Mouse (Mus musculus): ENCODE results near the gene Olfr1052.
"Not testable (repeated sequence)": the region's sequence is repeated elsewhere in the genome, so short reads cannot be mapped to it uniquely, and the experiment has no call there.

The Olfr1052 gene

GRCm38 (mm10) chr2:86292155-86292554, at the start of gene Olfr1052:
Olfr1052 (plus strand) TSS chr2:86292455.
- DNase-seq (ENCODE audit: low read depth, low spot score) = no peak

DNA sequence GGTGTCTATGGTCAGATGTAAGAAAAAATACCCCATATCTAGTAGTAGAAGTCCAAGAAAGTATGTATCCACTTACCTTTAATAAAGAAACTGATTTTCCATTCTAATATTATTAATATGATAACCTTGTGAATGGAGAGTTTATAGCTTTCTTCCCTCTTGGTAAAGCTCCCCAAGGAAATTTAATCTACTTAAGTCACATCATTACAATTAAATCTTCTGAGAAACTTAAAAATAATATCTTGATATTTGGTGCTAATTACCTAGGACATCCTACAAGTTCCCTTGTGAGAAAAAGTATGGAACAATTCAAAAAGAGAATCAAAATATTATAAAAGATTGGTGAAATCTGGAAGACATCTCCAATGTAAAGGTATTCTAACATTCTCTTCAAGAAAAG, 34.0 kb upstream of the Olfr1052 start, which contains the start of gene Olfr1049:
Gene Olfr1049 (minus strand): TSS at position 101 of the 400 bp plus-strand sequence.
- DNase-seq (ENCODE audit: low read depth, low spot score) = not testable (repeated sequence)

DNA sequence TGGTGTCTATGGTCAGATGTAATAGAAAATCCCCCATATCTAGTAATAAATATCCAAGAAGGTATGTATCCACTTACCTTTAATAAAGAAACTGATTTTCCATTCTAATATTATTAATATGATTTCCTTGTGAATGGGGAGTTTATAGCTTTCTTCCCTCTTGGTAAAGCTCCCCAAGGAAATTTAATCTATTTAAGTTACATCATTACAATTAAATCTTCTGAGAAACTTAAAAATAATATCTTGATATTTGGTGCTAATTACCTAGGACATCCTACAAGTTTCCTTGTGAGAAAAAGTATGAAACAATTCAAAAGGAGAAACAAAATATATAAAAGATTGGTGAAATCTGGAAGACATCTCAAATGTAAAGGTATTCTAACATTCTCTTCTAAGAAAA, 13.3 kb upstream of the Olfr1052 start, which contains the start of gene Olfr1051:
Gene Olfr1051 (minus strand): TSS at position 101 of the 400 bp plus-strand sequence.
- DNase-seq (ENCODE audit: low read depth, low spot score) = not testable (repeated sequence)

DNA sequence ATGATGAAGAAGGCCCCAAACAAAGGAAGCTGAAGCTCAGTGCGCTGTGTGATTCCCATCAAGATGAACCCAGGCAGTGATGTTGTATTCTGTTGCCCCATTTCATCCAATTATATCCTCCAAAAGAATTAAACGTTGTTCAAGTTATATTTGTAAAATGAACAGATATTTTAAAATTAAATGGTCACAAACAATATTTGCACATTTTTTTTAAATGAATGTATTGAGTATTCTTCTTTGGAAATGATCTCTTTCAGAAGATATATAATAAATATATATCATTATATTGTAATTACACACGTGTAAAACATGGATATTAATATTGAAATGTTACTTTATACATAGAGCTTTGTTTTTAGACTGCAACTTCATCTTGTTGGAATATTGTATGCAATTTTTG, 22.9 kb downstream of the Olfr1052 start, which contains the start of gene Olfr1053:
Gene Olfr1053 (minus strand): TSS at position 101 of the 400 bp plus-strand sequence.
- DNase-seq (ENCODE audit: low read depth, low spot score) = no peak

- DNase-seq (ENCODE audit: low read depth, low spot score) = no peak
Measured at GRCm38 (mm10) chr2:86335333-86335732, 43.1 kb downstream of the Olfr1052 start, which contains the start of gene Olfr1054. Olfr1054 (minus strand) TSS chr2:86335433.
